Mouse (Mus musculus) lung, postnatal 4 days (tissue): Measurements from ENCODE around the gene Ftsj3.

Experiments
- DNase-seq, 2 experiments: peaks; one replicate each; pipeline ENCODE4 v3.0.0; 2021

Gene Ftsj3

GRCm38 (mm10) chr11:106255685-106256451 lies at the start of gene Ftsj3, which contains the start of gene Psmc5:
Ftsj3 (minus strand) TSS chr11:106256079.
Psmc5 (plus strand) TSS chr11:106256154.
- DNase-seq, result peak; percentile 98

GRCm38 (mm10) chr11:106305348-106306064 lies 49.6 kb upstream of the Ftsj3 start:
- DNase-seq, result peak in 1 of 2 experiments; percentile 19

GRCm38 (mm10) chr11:106302634-106303033 lies 46.8 kb upstream of the Ftsj3 start:
- peak; percentile 44 to 76 for DNase-seq

GRCm38 (mm10) chr11:106301765-106302164 lies 45.9 kb upstream of the Ftsj3 start, which contains the start of gene Gh:
Gh (minus strand) TSS chr11:106301865.
- no peak for DNase-seq

DNA sequence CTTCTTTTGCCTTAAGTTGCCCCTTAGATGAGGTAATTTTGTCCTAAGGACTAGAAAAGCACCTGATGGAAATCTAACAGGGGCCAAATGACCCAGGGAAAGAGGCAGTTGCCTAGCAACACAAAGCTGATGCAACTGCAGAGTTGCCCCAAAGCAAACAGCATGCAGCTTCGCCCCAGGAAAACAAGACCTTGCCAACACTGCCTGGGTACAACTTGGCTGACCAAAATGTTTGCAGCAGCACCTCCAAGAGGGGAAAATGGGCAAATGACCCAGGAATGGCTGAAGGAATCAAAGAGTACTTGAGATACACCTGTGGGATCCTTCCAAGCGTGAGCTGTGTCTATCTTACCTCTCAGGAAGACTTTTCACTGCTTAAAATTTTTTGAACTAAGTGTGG lies 36.0 kb upstream of the Ftsj3 start:
- DNase-seq, result peak; percentile 60 to 66

- peak in 1 of 2 experiments; percentile 17 for DNase-seq
Observed at GRCm38 (mm10) chr11:106290376-106290775, 34.5 kb upstream of the Ftsj3 start.

- DNase-seq, result peak; percentile 80 to 83
Observed at GRCm38 (mm10) chr11:106289369-106289768, 33.5 kb upstream of the Ftsj3 start.

DNA sequence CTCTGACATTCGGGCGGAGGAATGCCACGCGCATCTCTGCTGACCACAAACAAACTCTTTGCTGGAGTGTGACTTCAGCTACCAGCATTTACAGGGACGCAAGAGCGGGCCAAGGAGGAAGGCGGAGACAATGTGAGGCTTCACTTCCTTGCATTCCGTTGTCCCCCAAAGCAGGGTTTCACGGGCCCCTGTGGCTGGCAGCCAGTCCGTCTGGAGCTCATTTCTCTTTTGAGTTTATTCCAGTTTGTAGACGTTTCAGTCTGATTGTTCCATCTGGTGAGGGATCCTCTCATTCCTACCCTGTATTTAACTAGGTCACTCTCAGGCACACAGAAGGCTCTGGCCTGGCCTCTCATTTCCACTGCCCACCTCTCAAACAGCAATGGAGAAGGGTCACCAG lies 31.1 kb upstream of the Ftsj3 start:
- peak in 1 of 2 experiments; percentile 42 for DNase-seq

DNA sequence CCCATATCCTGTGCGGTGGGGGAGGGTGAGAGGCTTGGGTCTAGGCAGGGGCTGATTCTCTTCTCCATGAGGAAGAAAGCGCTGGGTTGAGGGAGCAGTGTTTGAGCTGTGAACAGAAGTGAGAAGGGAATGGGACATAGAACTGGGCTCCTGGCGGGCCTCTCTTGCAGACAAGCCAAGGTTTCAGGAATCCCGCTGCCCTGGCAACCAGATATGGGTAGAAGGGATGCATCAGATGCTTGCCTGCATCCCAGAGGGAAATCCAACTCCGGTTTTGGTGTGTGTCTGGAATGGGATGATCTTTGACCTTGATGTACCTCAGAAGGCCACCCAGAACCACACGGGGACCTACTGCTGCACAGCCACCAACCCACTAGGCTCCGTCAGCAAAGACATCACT lies 30.3 kb upstream of the Ftsj3 start:
- DNase-seq, result no peak

DNA sequence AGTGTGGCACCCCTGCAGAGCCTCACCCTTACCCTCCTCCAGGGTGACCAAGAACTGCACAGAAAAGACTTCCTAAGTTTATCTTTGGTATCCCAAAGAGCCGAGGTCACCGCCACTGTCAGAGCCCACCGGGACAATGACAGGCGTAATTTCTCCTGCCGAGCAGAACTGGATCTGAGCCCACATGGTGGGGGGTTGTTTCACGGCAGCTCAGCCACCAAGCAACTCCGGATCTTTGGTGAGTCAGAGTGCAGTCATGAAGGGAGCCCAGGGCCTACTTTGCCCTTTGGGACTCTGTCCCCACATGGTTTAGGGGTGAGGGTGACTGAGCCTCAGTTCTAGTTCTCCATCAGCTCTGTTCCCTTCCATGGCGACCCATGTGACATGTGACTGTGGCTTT lies 28.2 kb upstream of the Ftsj3 start:
- no peak for DNase-seq

GRCm38 (mm10) chr11:106283371-106283770 lies 27.5 kb upstream of the Ftsj3 start:
- no peak for DNase-seq

GRCm38 (mm10) chr11:106282452-106282851 lies 26.6 kb upstream of the Ftsj3 start:
- no peak for DNase-seq

DNA sequence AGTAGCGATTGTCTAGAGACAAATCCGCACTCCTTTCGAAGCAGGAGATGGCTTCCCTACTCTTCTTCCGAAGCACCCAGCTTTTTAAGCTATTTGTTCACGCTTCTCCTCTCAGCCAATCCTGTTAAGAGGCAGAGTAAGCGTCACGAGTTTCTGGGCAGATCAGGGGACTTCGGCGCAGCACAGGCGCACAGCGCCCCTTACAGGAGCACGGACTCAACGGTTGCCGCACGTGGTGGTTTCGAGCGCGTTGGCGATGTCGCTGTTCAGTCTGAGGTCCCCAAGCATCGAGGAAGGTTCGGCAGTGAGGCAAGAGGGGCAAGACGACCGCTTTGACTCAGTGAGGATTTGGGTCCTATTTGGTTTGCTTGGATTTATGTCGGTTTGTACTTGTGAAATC lies 20.6 kb upstream of the Ftsj3 start, which contains the start of gene Tcam1:
TSS of gene Tcam1 (plus strand) at position 219 of the 400 bp plus-strand sequence.
- DNase-seq, result peak; percentile 90 to 96

DNA sequence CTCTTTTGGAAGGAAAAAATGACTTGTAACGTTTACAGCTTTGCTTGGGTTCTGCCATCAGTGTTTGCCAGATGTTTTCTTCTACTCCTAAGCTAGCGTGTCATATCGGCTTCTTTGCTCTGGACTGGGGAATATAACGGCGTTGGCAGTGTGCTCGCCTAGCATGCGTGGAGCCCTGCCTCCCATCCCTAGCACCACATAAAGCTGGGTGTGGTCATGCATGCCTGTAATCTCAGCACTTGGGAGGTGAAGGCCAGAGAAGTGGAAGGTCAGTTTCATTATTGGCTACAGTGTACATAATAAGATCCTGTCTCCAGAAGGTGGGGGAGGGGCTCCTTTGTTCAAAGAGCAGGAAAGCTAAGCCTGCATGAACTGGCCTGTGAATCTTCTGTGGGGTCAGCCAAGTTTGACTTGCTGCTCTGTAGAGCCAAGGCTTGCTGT lies 19.1 kb upstream of the Ftsj3 start:
- DNase-seq, result peak; percentile 72 to 85

GRCm38 (mm10) chr11:106274374-106274773 lies 18.5 kb upstream of the Ftsj3 start:
- no peak for DNase-seq

DNA sequence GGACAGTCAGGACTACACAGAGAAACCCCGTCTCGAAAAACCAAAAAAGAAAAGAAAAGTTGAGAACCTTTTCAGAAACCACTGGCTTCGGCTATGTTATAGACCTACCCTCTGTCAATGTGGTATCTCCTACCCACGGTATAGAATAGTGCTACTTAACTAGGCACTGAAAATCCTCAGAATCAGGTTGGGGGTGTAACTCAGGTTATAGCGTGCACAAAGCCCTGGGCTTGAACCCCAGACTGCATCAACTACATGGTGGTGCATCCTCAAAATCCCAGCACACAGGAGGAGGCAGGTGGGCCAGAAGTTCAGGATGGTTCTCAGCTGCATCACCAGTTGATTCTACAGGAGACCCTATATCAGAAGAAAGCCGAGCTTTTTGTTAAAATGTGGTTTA lies 17.9 kb upstream of the Ftsj3 start:
- DNase-seq, result no peak

- DNase-seq, result no peak
Observed at GRCm38 (mm10) chr11:106273311-106273684, 17.4 kb upstream of the Ftsj3 start.

DNA sequence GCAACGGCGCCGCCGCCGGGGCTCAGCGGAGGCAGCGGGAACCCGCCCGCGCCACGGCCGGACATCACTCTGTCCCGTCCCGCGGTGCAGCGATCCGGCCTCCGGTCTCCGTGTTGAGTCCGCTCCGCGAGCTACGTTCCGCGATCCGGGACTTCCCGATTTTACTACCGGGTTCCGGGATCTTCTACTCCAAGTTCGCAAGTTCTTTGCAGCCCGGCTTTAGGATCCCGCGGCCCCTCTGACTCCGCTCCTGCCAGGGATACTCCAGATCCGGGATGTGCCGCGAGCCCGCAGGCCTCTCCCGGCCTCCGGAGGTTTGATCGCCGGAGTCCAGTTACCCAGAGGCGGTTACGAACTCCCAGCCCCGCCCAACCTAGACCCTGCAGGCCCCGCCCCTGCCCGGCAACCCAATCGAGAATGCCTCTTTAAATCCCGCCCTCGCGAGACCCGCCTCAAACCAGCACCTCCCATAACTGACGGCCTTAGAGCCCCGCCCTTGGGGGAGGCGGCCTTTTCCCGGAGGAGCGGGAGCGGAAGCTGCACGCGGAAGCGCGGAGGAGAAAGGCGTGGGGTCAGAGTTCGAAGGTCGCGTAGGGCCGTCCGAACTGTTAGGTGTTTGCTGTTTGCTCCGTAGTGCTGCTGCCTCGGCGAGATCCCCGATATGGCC lies 16.9 kb upstream of the Ftsj3 start, which contains the start of gene Smarcd2:
TSS of gene Smarcd2 (minus strand) at position 329 of the 667 bp plus-strand sequence.
- DNase-seq, result peak; percentile 100

- DNase-seq, result peak; percentile 43 to 55
Observed at GRCm38 (mm10) chr11:106271794-106272643, 16.1 kb upstream of the Ftsj3 start.

DNA sequence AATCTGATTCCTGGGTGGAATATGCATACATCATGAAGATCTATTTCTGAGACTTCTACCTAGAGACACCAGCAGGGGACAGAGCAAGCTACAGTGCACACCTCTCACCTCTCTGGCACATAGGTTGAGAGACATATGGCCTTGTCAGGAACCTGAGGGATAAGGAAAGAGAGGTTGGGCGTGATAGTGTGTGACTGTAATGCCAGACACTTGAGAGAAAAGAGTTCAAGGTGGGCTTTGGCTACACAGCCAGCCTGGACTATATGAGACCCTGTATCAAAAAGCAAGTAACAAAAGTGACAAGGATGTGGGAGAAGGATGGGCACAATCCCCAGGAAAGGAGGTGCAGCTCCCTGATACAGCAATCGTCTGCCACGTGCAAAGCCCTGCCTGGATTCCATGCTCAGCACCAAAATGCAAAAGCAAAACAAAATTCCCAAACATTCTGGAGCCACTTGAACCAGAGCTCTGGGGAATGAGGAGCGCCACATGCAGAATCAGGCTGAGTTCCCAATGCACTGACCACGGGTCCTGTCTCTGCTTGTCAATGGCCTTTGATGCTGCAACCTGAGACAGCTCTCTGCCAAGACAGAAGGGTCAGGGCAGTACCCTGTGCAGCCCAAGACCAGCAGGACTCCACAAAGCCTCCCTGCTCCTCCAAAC lies 15.4 kb upstream of the Ftsj3 start:
- DNase-seq, result peak; percentile 23 to 42

DNA sequence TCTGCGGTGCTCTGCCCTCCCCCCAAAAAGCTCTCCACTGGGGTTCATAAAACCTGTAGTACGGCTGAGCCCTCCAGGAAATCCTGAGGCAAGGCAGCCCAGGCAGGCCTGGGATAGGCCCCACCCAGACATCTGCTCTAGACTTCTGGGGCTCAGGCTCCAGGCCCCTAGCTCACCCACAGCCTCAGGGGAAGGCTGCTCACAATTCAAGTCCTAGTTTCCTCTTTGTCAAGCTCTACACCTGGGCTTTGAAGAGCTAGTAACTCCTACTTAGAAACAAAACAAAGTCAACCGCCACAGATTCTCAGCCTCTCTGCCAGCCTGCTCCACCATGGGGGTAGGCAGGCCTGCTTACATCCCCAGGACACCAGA lies 13.2 kb upstream of the Ftsj3 start:
- peak; percentile 38 to 59 for DNase-seq
